Mouse (Mus musculus): ENCODE measurements at regions not wholly inside any gene's neighbourhood (a gene's known extent, or its start where the extent isn't known, plus 50 kb on each side); places are given as distances from the start of the nearest gene placed in this dataset.
A peak's percentile ranks its signal among the peaks of the same experiment; 100 is the strongest.

GRCm38 (mm10) chr13:83333728-83334127, 170.1 kb upstream of the Mef2c start:
- no peak overlapping the region for H3K4me3 ChIP-seq
- H3K9ac ChIP-seq: no peak overlapping the region
- no peaks in the 10 kb centered on the region for H3K9me3 ChIP-seq (replicated peaks)
- H3K36me3 ChIP-seq (ENCODE audit: poor library complexity, severe bottlenecking): no peaks in the 10 kb centered on the region
- no peak overlapping the region for H3K4me2 ChIP-seq
- H3K27me3 ChIP-seq: no peaks in the 10 kb centered on the region
- H3K27ac ChIP-seq: no peak overlapping the region
- 36% methylated on average over 5 of the region's 5 CpGs for WGBS
- no peaks in the 10 kb centered on the region for H3K4me1 ChIP-seq
- ATAC-seq: no peak

- WGBS: 85% methylated on average over 14 of the region's 14 CpGs
- H3K4me3 ChIP-seq: no peak overlapping the region
- ATAC-seq: no peak
- H3K27ac ChIP-seq: no peak overlapping the region
- no peaks in the 10 kb centered on the region for H3K4me1 ChIP-seq
- H3K4me2 ChIP-seq: no peak overlapping the region
- no peaks in the 10 kb centered on the region for H3K9me3 ChIP-seq (replicated peaks)
- no peaks in the 10 kb centered on the region for H3K27me3 ChIP-seq
- no peak overlapping the region for H3K9ac ChIP-seq
- no peaks in the 10 kb centered on the region for H3K36me3 ChIP-seq (ENCODE audit: poor library complexity, severe bottlenecking)
These were observed 159.1 kb upstream of the Mef2c start for GRCm38 (mm10) chr13:83344611-83345319.

GRCm38 (mm10) chr13:83355341-83355740, 148.5 kb upstream of the Mef2c start:
- no peaks in the 10 kb centered on the region for H3K4me1 ChIP-seq
- H3K4me3 ChIP-seq: no peak overlapping the region
- H3K9me3 ChIP-seq (replicated peaks): no peaks in the 10 kb centered on the region
- no peak overlapping the region for H3K4me2 ChIP-seq
- H3K36me3 ChIP-seq (ENCODE audit: poor library complexity, severe bottlenecking): no peaks in the 10 kb centered on the region
- H3K27me3 ChIP-seq: no peaks in the 10 kb centered on the region
- WGBS: 80% methylated on average over 4 of the region's 4 CpGs
- 0 out of 2 replicates have a peak, but pooled peaks have one; percentile 38 for ATAC-seq
- H3K27ac ChIP-seq: no peak overlapping the region
- H3K9ac ChIP-seq: no peak overlapping the region

- H3K27me3 ChIP-seq: no peaks in the 10 kb centered on the region
- no peak overlapping the region for H3K9ac ChIP-seq
- no peak for ATAC-seq
- no peak overlapping the region for H3K27ac ChIP-seq
- H3K4me3 ChIP-seq: no peak overlapping the region
- WGBS: 61% methylated on average over 2 of the region's 2 CpGs
- no peaks in the 10 kb centered on the region for H3K36me3 ChIP-seq (ENCODE audit: poor library complexity, severe bottlenecking)
- H3K4me1 ChIP-seq: no peaks in the 10 kb centered on the region
- H3K4me2 ChIP-seq: no peak overlapping the region
- H3K9me3 ChIP-seq (replicated peaks): no peaks in the 10 kb centered on the region
These were observed 143.3 kb upstream of the Mef2c start for GRCm38 (mm10) chr13:83360529-83360928.

- Histone ChIP-seq H3K4me2 (no peak overlapping the region), H3K27me3 (no peaks in the 10 kb centered on the region), H3K4me3 (no peak overlapping the region), H3K9me3 (replicated peaks) (no peaks in the 10 kb centered on the region), H3K4me1 (0 out of 2 replicates have a peak, but pooled peaks cover 6% of the 10 kb centered on the region), H3K36me3 (ENCODE audit: poor library complexity, severe bottlenecking) (no peaks in the 10 kb centered on the region), H3K9ac (no peak overlapping the region), H3K27ac (no peak overlapping the region)
- peak; percentile 21; the same call in 1 of the 2 replicates for ATAC-seq
- WGBS: 89% methylated on average over 8 of the region's 8 CpGs
These were observed 127.6 kb upstream of the Mef2c start for GRCm38 (mm10) chr13:83376097-83376797.

- Histone ChIP-seq H3K27ac (no peak overlapping the region), H3K4me3 (no peak overlapping the region), H3K4me1 (peaks cover 4% of the 10 kb centered on the region; the same call in 1 of the 2 replicates), H3K9me3 (replicated peaks) (no peaks in the 10 kb centered on the region), H3K4me2 (no peak overlapping the region), H3K27me3 (no peaks in the 10 kb centered on the region), H3K36me3 (ENCODE audit: poor library complexity, severe bottlenecking) (no peaks in the 10 kb centered on the region), H3K9ac (no peak overlapping the region)
- 72% methylated on average over 3 of the region's 3 CpGs for WGBS
- ATAC-seq: no peak
These were observed 125.2 kb upstream of the Mef2c start for GRCm38 (mm10) chr13:83378644-83379043.

- ATAC-seq: no peak
- Histone ChIP-seq H3K4me2 (no peak overlapping the region), H3K36me3 (ENCODE audit: poor library complexity, severe bottlenecking) (no peaks in the 10 kb centered on the region), H3K27me3 (no peaks in the 10 kb centered on the region), H3K9me3 (replicated peaks) (no peaks in the 10 kb centered on the region), H3K9ac (no peak overlapping the region), H3K27ac (no peak overlapping the region), H3K4me1 (peaks cover 4% of the 10 kb centered on the region; the same call in 1 of the 2 replicates), H3K4me3 (no peak overlapping the region)
- WGBS: 88% methylated on average over 3 of the region's 3 CpGs
These were observed 121.2 kb upstream of the Mef2c start for GRCm38 (mm10) chr13:83382609-83383008.

- Histone ChIP-seq H3K4me3 (no peak overlapping the region), H3K27ac (no peak overlapping the region), H3K9ac (no peak overlapping the region), H3K36me3 (ENCODE audit: poor library complexity, severe bottlenecking) (no peaks in the 10 kb centered on the region), H3K9me3 (replicated peaks) (no peaks in the 10 kb centered on the region), H3K4me2 (no peak overlapping the region), H3K27me3 (no peaks in the 10 kb centered on the region), H3K4me1 (no peaks in the 10 kb centered on the region)
- 35% methylated on average over 1 of the region's 1 CpGs for WGBS
- ATAC-seq: no peak
These were observed 109.1 kb upstream of the Mef2c start for GRCm38 (mm10) chr13:83394773-83395172.

- H3K4me3 ChIP-seq: no peak overlapping the region
- no peak overlapping the region for H3K27ac ChIP-seq
- H3K9me3 ChIP-seq (replicated peaks): no peaks in the 10 kb centered on the region
- no peaks in the 10 kb centered on the region for H3K36me3 ChIP-seq (ENCODE audit: poor library complexity, severe bottlenecking)
- ATAC-seq: no peak
- no peaks in the 10 kb centered on the region for H3K4me1 ChIP-seq
- WGBS: 92% methylated on average over 6 of the region's 6 CpGs
- H3K9ac ChIP-seq: no peak overlapping the region
- H3K27me3 ChIP-seq: no peaks in the 10 kb centered on the region
- H3K4me2 ChIP-seq: no peak overlapping the region
These were observed 104.5 kb upstream of the Mef2c start for GRCm38 (mm10) chr13:83399381-83399780.

GRCm38 (mm10) chr13:83439619-83440436, 64.0 kb upstream of the Mef2c start:
- H3K36me3 ChIP-seq (ENCODE audit: poor library complexity, severe bottlenecking): no peaks in the 10 kb centered on the region
- H3K27ac ChIP-seq: no peak overlapping the region
- H3K4me2 ChIP-seq: no peak overlapping the region
- no peak for ATAC-seq
- WGBS: 83% methylated on average over 6 of the region's 6 CpGs
- no peaks in the 10 kb centered on the region for H3K4me1 ChIP-seq
- H3K27me3 ChIP-seq: no peaks in the 10 kb centered on the region
- H3K4me3 ChIP-seq: no peak overlapping the region
- H3K9me3 ChIP-seq (replicated peaks): no peaks in the 10 kb centered on the region
- H3K9ac ChIP-seq: no peak overlapping the region

- Histone ChIP-seq H3K27ac (no peak overlapping the region), H3K4me3 (no peak overlapping the region), H3K4me2 (no peak overlapping the region), H3K9ac (no peak overlapping the region), H3K36me3 (ENCODE audit: poor library complexity, severe bottlenecking) (no peaks in the 10 kb centered on the region), H3K27me3 (no peaks in the 10 kb centered on the region), H3K9me3 (replicated peaks) (no peaks in the 10 kb centered on the region), H3K4me1 (no peaks in the 10 kb centered on the region)
- WGBS: 84% methylated on average over 1 of the region's 1 CpGs
- ATAC-seq: no peak
These were observed 59.6 kb upstream of the Mef2c start for GRCm38 (mm10) chr13:83444277-83444676.

- Histone ChIP-seq H3K27me3 (no peaks in the 10 kb centered on the region), H3K9ac (no peak overlapping the region), H3K9me3 (replicated peaks) (no peaks in the 10 kb centered on the region), H3K27ac (no peak overlapping the region), H3K36me3 (ENCODE audit: poor library complexity, severe bottlenecking) (no peaks in the 10 kb centered on the region), H3K4me3 (no peak overlapping the region), H3K4me1 (peaks cover 3% of the 10 kb centered on the region; the same call in 1 of the 2 replicates), H3K4me2 (no peak overlapping the region)
- peak; percentile 45; the same call in 1 of the 2 replicates for ATAC-seq
These were observed 53.0 kb upstream of the Mef2c start for GRCm38 (mm10) chr13:83450820-83451219.
